Mouse (Mus musculus): ENCODE measurements around the gene 1110017D15Rik.

1110017D15Rik gene

GRCm38 (mm10) chr4:41513309-41513708 lies 3.8 kb downstream of the 1110017D15Rik start:
- DNase-seq (ENCODE audit: low spot score in 2 of 2): peak in 1 of 2 experiments; percentile 67

- DNase-seq (ENCODE audit: low spot score in 2 of 2): no peak
These were observed 9.1 kb downstream of the 1110017D15Rik start for GRCm38 (mm10) chr4:41507998-41508397.

GRCm38 (mm10) chr4:41507326-41507924 lies 9.7 kb downstream of the 1110017D15Rik start:
- peak in 1 of 2 experiments; percentile 71 for DNase-seq (ENCODE audit: low spot score in 2 of 2)

GRCm38 (mm10) chr4:41506906-41507305 lies 10.2 kb downstream of the 1110017D15Rik start:
- peak; percentile 91 for DNase-seq (ENCODE audit: low spot score in 2 of 2)

GRCm38 (mm10) chr4:41506156-41506555 lies 11.0 kb downstream of the 1110017D15Rik start:
- DNase-seq (ENCODE audit: low spot score in 2 of 2): peak in 1 of 2 experiments; percentile 74

- DNase-seq (ENCODE audit: low spot score in 2 of 2): no peak
These were observed 12.0 kb downstream of the 1110017D15Rik start for GRCm38 (mm10) chr4:41505131-41505551.

GRCm38 (mm10) chr4:41504325-41504724 lies 12.8 kb downstream of the 1110017D15Rik start:
- DNase-seq (ENCODE audit: low spot score in 2 of 2): no peak

- DNase-seq (ENCODE audit: low spot score in 2 of 2): peak; percentile 96 to 97
These were observed 14.1 kb downstream of the 1110017D15Rik start, which contains the start of gene AI464131 for GRCm38 (mm10) chr4:41502986-41503412. TSS of gene AI464131 (minus strand) at chr4:41503076.

- no peak for DNase-seq (ENCODE audit: low spot score in 2 of 2)
These were observed 14.8 kb downstream of the 1110017D15Rik start for GRCm38 (mm10) chr4:41502171-41502940.

- DNase-seq (ENCODE audit: low spot score in 2 of 2): no peak
These were observed 16.3 kb downstream of the 1110017D15Rik start for GRCm38 (mm10) chr4:41500787-41501186.

- DNase-seq (ENCODE audit: low spot score in 2 of 2): no peak
These were observed 17.5 kb downstream of the 1110017D15Rik start for GRCm38 (mm10) chr4:41499619-41500018.

- no peak for DNase-seq (ENCODE audit: low spot score in 2 of 2)
These were observed 18.2 kb downstream of the 1110017D15Rik start for GRCm38 (mm10) chr4:41498921-41499391.

- no peak for DNase-seq (ENCODE audit: low spot score in 2 of 2)
These were observed 18.9 kb downstream of the 1110017D15Rik start for GRCm38 (mm10) chr4:41497995-41498845.

- DNase-seq (ENCODE audit: low spot score in 2 of 2): no peak
These were observed 19.6 kb downstream of the 1110017D15Rik start for GRCm38 (mm10) chr4:41497579-41497978.

- no peak for DNase-seq (ENCODE audit: low spot score in 2 of 2)
These were observed 20.1 kb downstream of the 1110017D15Rik start for GRCm38 (mm10) chr4:41497046-41497445.

- DNase-seq (ENCODE audit: low spot score in 2 of 2): peak; percentile 82 to 91
These were observed 21.3 kb downstream of the 1110017D15Rik start for GRCm38 (mm10) chr4:41495850-41496249.

- no peak for DNase-seq (ENCODE audit: low spot score in 2 of 2)
These were observed 22.1 kb downstream of the 1110017D15Rik start for GRCm38 (mm10) chr4:41495076-41495475.

- no peak for DNase-seq (ENCODE audit: low spot score in 2 of 2)
These were observed 22.8 kb downstream of the 1110017D15Rik start for GRCm38 (mm10) chr4:41494378-41494777.

- DNase-seq (ENCODE audit: low spot score in 2 of 2): no peak
These were observed 23.5 kb downstream of the 1110017D15Rik start for GRCm38 (mm10) chr4:41493464-41494116.

- DNase-seq (ENCODE audit: low spot score in 2 of 2): no peak
These were observed 24.2 kb downstream of the 1110017D15Rik start for GRCm38 (mm10) chr4:41492951-41493350.

- peak; percentile 65 to 66 for DNase-seq (ENCODE audit: low spot score in 2 of 2)
These were observed 35.5 kb downstream of the 1110017D15Rik start for GRCm38 (mm10) chr4:41481601-41482017.
